Mouse (Mus musculus): ENCODE measurements around the gene Mrpl49. TPM values are rescaled to one million over a fixed set of nuclear protein-coding genes. Genes with fewer than 3 reads are reported as not detected.

The Mrpl49 gene
- polyA plus RNA-seq, 1 experiment: 26.8 TPM

DNA sequence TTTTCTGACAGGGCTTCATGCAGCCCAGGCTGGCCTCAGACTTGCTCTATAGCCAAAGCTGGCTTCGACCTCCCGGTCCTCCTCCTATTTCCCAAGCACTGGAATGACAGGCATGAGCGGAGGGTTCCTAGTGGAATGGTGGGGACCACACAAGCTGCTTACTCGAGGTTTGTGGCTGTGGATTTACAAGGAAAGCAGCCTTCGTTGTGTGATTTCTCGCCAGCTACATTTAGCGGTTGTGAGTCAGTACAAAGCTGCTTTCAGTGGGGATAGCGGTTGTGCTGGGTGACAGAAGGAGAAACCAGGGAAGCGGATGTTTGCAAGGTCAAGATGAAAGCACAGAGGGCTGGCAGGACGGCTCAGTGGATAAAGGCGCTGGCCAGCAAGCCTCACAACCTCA is 52.0 kb downstream of the Mrpl49 start:
- DNase-seq (ENCODE audit: low read depth, low spot score): no peak
- 63% methylated on average over 11 of the region's 11 CpGs for WGBS

Other genes starting within 250 kb of the Mrpl49 start
- 24.6 and 48.3 TPM in 2 replicates for gene Frmd8, start 182.5 kb downstream of the Mrpl49 start, polyA plus RNA-seq (2012; rRNA removed)
- gene Slc25a45, start 180.0 kb downstream of the Mrpl49 start, polyA plus RNA-seq (2012; rRNA removed): 16.0 and 122 TPM in 2 replicates
- gene Tigd3, start 163.6 kb downstream of the Mrpl49 start, polyA plus RNA-seq (2012; rRNA removed): 1.1 and 2.1 TPM in 2 replicates
- 69.6 and 84.6 TPM in 2 replicates for gene Dpf2, start 144.8 kb downstream of the Mrpl49 start, polyA plus RNA-seq (2012; rRNA removed)
- gene Cdc42ep2, start 133.0 kb downstream of the Mrpl49 start, polyA plus RNA-seq (2012; rRNA removed): 20.1 and 26.0 TPM in 2 replicates
- gene Pola2, start 93.6 kb downstream of the Mrpl49 start, polyA plus RNA-seq (2012; rRNA removed): 44.6 and 56.0 TPM in 2 replicates
- 0.05 TPM in 1 of 2 replicates, not detected in the other for gene Slc22a20, start 71.6 kb downstream of the Mrpl49 start, polyA plus RNA-seq (2012; rRNA removed)
- 102 and 120 TPM in 2 replicates for gene Capn1, start 41.9 kb downstream of the Mrpl49 start, polyA plus RNA-seq (2012; rRNA removed)
- gene Syvn1, start 11.2 kb downstream of the Mrpl49 start, polyA plus RNA-seq (2012; rRNA removed): 76.7 and 86.7 TPM in 2 replicates
- gene Fau, start 59 bp upstream of the Mrpl49 start, polyA plus RNA-seq (2012; rRNA removed): 1,267 and 1,718 TPM in 2 replicates
- gene Znhit2, start 3.4 kb upstream of the Mrpl49 start, polyA plus RNA-seq (2012; rRNA removed): 34.9 and 42.3 TPM in 2 replicates
- gene Tm7sf2, start 10.6 kb upstream of the Mrpl49 start, polyA plus RNA-seq (2012; rRNA removed): 66.0 and 68.4 TPM in 2 replicates
- 77.1 and 79.7 TPM in 2 replicates for gene Vps51, start 19.4 kb upstream of the Mrpl49 start, polyA plus RNA-seq (2012; rRNA removed)
- 0.37 and 0.38 TPM in 2 replicates for gene Tmem262, start 22.2 kb upstream of the Mrpl49 start, polyA plus RNA-seq (2012; rRNA removed)
- 0.50 TPM in 1 of 2 replicates, not detected in the other for gene Gm28374, start 24.5 kb upstream of the Mrpl49 start, polyA plus RNA-seq (2012; rRNA removed)
- gene Zfpl1, start 27.2 kb upstream of the Mrpl49 start, polyA plus RNA-seq (2012; rRNA removed): 79.9 and 96.7 TPM in 2 replicates
- gene Cdca5, start 27.2 kb upstream of the Mrpl49 start, polyA plus RNA-seq (2012; rRNA removed): 11.6 and 15.7 TPM in 2 replicates
- 0.15 TPM in 1 of 2 replicates, not detected in the other for gene AC131692.1, start 36.6 kb upstream of the Mrpl49 start, polyA plus RNA-seq (2012; rRNA removed)
- gene Naaladl1, start 48.0 kb upstream of the Mrpl49 start, polyA plus RNA-seq (2012; rRNA removed): 1,535 and 1,726 TPM in 2 replicates
- gene Sac3d1, start 60.9 kb upstream of the Mrpl49 start, polyA plus RNA-seq (2012; rRNA removed): 21.4 and 24.2 TPM in 2 replicates
- 40.7 and 47.6 TPM in 2 replicates for gene Snx15, start 70.5 kb upstream of the Mrpl49 start, polyA plus RNA-seq (2012; rRNA removed)
- 123 and 147 TPM in 2 replicates for gene Batf2, start 83.2 kb upstream of the Mrpl49 start, polyA plus RNA-seq (2012; rRNA removed)
- gene Arl2, start 83.8 kb upstream of the Mrpl49 start, polyA plus RNA-seq (2012; rRNA removed): 68.6 and 69.0 TPM in 2 replicates
- 1.2 and 1.9 TPM in 2 replicates for gene Majin, start 126.6 kb upstream of the Mrpl49 start, polyA plus RNA-seq (2012; rRNA removed)
- gene Gpha2, start 168.6 kb upstream of the Mrpl49 start, polyA plus RNA-seq (2012; rRNA removed): 0.48 and 0.70 TPM in 2 replicates
- 38.1 and 44.0 TPM in 2 replicates for gene Ppp2r5b, start 178.1 kb upstream of the Mrpl49 start, polyA plus RNA-seq (2012; rRNA removed)
- gene Atg2a, start 183.9 kb upstream of the Mrpl49 start, polyA plus RNA-seq (2012; rRNA removed): 23.3 and 32.0 TPM in 2 replicates
- gene Ehd1, start 218.9 kb upstream of the Mrpl49 start, polyA plus RNA-seq (2012; rRNA removed): 142 and 291 TPM in 2 replicates
- gene Cdc42bpg, start 248.7 kb upstream of the Mrpl49 start, polyA plus RNA-seq (2012; rRNA removed): 20.7 and 32.6 TPM in 2 replicates